Mouse (Mus musculus): ENCODE data around the gene Frmd4a. TPM values are rescaled to one million over a fixed set of nuclear protein-coding genes. Genes with fewer than 3 reads are reported as not detected.
"Not testable (repeated sequence)": the region's sequence is repeated elsewhere in the genome, so short reads cannot be mapped to it uniquely, and the experiment has no call there.

Gene Frmd4a
- total RNA-seq, 2 experiments from 2014 or later, result 18.1 to 29.3 TPM

DNA sequence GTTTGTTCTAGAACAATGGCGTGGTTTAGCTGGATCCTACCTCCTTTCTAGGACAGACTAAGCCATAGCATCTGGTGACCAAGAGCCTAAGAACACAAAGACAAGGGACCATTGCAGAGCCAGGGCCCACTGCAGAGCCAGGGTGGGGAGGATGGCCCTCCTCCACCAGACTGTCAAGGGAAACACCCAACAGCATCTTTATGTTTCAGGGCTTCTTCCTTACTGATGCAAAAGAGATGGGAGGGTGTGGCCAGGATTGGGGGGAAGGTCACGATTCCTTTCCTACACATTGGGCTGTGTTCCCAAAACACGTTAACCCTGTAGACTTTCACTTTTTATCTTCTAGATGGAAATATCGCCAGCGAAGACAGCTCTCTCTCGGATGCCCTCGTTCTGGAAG is 579.5 kb downstream of the Frmd4a start:
- ATAC-seq (replicated peaks; ENCODE audit: poor library complexity), result no peak

DNA sequence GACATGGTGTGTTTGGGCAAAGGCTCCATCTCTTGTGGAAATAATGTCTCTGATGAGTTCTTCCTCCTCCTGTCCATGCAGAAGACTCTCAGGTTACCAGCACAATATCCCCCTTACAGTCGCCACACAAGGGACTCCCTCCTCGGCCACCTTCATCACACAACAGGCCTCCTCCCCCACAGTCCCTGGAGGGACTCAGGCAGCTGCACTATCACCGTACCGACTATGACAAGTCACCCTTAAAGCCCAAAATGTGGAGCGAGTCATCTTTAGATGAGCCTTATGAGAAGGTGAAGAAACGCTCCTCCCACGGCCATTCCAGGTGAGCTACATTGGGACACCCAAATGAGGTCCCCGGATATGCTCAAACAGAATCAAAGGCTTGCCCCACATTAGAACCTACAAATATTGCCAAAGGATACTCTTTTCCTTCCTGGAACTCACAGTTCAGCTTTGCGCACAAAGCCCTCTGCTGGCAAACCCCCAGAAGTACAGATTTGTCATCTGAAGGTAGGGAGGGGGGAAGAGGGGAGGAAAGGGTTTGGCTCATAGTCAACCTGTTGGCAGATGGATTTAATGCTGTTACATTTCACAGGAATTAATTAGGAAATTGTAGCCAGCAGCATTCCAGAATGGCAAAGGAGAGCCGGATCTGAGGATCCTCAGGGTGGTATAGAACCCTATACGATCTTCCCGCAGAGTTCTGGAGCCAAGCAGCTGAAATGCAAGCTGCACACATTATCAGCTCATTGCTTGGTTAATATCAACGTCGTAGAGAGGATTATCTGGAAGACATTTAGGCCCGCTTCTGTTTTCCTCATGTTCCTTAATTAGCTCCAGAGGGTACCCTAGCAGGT is 583.7 kb downstream of the Frmd4a start:
- ATAC-seq (replicated peaks; ENCODE audit: poor library complexity), result peak; percentile 81

DNA sequence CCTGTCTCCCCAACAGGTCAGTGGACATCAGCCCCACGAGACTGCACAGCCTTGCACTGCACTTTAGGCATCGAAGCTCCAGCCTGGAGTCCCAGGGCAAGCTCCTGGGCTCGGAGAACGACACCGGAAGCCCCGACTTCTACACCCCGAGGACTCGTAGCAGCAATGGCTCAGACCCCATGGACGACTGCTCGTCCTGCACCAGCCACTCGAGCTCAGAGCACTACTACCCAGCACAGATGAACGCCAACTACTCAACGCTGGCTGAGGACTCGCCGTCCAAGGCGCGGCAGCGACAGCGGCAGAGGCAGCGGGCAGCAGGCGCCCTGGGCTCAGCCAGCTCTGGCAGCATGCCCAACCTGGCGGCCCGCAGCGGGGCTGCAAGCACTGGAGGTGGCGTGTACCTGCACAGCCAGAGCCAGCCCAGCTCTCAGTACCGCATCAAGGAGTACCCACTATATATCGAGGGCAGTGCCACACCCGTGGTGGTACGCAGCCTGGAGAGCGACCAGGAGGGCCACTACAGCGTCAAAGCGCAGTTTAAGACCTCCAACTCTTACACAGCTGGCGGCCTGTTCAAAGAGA is 585.9 kb downstream of the Frmd4a start:
- ATAC-seq (replicated peaks; ENCODE audit: poor library complexity), result no peak

DNA sequence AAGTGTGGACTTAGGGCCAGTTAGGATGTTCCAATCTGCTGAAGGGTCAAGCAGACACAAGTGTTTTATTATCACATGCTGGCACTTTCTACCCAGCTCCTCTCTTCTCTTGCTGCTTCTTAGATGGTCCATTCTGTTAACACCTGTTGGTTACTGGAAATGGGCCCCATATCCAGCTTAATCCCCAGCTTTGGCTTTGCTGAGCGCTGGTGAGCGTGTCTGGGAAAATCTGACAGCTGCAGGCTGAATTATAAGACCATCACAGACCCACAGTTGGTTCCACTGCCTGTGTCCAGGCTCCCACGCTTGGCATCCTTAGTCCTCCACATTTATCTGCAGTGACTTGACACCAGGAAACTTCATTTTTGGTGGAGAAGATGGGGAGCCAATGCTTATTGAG is 589.0 kb downstream of the Frmd4a start:
- ATAC-seq (replicated peaks; ENCODE audit: poor library complexity), result no peak

DNA sequence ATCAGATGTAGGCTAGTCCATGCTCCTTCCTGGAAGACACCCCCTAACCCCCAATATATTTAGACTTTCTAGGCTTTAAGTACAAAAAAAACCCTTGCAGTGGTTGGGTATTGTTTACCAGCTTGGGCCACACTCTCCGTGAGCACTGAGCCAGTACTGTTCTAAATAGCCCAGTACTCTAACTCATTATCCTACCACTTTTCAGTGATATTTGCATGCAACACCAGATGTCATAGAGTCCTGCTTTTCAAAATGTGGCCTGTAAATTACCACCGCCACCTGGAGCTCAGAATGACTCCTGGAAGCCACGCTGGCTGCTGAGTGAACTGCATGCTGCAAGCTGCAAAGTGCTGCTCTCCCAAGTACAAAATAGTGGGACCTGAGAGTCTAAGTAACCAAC is 590.7 kb downstream of the Frmd4a start:
- ATAC-seq (replicated peaks; ENCODE audit: poor library complexity), result no peak

DNA sequence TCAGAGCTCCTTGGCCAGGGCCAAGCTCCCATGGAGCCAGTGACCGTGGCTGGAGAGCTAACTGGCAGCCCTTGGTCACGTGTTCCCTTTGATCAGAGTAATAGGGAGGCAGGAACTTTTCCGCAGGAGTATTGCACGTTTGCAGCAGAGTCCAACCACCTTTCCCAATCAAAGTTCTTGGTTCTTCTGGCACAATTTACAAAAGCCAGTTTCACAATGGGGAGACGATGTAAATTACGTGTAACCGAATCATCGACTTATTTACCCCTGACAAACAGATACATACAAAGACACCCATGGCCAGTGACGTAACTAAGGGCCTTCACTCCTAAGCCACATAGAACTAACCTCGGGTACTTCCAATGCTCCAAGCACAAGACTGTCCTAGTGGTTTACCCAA is 591.9 kb downstream of the Frmd4a start:
- ATAC-seq (replicated peaks; ENCODE audit: poor library complexity), result no peak

DNA sequence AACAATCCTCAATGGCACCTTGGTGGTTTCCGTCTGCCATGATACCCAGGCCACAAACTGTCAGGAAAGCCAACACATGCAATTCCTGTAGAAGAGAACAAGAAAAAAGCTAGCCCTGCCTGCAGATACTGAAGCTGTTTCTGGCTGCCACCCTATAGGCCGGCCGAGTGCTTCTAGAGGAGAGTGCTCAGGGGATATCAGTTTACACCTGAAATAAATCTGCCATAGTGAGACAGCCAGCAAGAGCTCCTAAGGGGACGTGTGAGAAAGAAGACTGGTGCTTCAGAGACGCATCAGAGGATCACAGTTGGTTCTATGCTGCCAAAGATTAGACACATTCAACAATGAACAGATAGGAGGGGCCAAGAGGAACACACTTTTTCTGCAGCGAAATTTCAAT is 593.8 kb downstream of the Frmd4a start:
- ATAC-seq (replicated peaks; ENCODE audit: poor library complexity), result no peak

DNA sequence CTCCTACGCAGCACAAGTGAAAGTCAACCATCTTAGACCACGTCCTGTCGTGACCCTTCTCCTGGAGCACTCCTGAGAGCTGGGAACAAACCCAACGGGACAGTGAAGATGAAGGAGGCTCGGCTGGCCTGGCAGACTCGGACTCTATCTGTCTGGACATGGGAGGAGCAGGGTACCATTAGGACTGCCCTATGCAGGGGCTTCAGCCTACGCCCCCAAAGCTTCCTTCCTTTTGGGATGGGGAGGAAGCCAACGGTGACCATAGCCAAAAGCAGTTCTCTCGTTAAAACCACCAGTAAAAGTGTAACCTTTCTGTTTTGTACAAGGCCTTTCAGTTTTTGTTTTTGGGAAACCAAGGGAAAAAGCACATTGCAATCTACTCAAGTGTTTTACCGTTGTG is 594.2 kb downstream of the Frmd4a start:
- ATAC-seq (replicated peaks; ENCODE audit: poor library complexity), result no peak

DNA sequence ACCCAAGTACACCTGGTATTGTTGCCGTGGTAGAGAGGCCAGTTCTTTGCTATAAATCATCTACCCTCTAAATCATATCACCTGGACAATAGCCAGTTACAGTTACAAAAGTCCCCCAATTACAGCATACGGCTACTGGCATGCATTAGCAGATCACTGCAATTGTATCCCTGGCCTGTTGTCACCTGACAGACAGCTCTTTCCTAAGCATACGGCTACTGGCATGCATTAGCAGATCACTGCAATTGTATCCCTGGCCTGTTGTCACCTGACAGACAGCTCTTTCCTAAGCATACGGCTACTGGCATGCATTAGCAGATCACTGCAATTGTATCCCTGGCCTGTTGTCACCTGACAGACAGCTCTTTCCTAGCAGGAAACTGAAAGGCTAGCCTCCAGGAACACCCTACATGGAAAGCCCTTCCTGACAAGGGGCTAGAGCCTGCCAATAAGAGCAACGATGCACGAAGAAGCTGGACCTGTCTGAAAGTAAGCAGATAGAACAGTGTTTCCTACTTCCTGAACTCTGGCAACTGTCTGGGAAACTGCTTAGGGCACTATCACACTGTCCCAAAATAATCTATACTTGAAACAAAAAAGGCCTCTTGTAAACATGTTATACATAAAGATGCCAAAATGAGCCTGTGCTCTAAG is 596.9 kb downstream of the Frmd4a start:
- not testable (repeated sequence) for ATAC-seq (replicated peaks; ENCODE audit: poor library complexity)

DNA sequence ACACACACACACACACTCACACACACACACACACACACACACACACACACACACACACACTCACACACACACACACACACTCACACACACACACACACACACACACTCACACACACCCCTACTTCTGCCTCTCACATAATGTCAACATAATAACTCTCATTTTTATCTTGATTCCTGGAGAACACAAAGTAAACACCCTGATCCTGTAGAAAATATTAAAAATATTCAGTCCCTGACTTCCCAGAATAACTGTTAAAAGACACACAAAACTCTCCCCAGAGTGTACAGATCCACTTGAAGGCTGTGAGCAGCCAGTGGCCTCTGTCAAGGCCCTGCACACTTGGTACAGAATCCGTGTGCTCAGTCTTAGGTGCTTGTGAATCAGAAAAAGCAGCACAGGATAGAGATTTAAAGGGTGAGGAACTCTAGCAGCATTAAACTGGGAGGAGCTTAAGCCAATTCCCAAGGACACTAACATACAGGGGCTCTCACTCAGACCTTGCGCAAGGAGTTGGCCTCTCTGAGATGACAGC is 597.6 kb downstream of the Frmd4a start:
- ATAC-seq (replicated peaks; ENCODE audit: poor library complexity), result no peak

DNA sequence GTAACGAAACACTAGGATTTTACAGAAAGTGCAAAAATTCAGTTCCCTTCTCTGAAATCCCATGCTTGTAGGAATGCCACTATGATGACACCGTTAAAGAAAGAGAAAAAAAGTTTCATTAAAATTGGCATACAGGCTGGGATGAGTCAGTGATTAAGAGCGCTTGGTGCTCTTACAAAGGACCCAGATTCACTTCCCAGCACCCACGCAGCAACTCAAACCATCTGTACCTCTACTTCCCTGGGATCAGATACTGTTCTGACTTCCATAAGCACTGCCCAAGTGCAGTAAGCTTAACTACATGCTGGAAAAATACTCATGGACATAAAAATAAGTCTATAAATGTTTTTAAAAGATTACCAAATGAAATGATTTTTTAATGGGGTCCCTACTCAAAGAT is 599.5 kb downstream of the Frmd4a start:
- ATAC-seq (replicated peaks; ENCODE audit: poor library complexity), result no peak

DNA sequence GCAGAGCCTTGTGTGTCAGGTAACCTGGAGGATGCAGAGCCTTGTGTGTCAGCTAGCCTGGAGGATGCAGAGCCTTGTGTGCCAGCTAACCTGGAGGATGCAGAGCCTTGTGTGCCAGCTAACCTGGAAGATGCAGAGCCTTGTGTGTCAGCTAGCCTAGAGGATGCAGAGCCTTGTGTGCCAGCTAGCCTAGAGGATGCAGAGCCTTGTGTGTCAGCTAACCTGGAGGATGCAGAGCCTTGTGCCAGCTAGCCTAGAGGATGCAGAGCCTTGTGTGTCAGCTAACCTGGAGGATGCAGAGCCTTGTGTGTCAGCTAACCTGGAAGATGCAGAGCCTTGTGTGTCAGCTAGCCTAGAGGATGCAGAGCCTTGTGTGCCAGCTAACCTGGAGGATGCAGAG is 601.6 kb downstream of the Frmd4a start:
- ATAC-seq (replicated peaks; ENCODE audit: poor library complexity), result not testable (repeated sequence)

DNA sequence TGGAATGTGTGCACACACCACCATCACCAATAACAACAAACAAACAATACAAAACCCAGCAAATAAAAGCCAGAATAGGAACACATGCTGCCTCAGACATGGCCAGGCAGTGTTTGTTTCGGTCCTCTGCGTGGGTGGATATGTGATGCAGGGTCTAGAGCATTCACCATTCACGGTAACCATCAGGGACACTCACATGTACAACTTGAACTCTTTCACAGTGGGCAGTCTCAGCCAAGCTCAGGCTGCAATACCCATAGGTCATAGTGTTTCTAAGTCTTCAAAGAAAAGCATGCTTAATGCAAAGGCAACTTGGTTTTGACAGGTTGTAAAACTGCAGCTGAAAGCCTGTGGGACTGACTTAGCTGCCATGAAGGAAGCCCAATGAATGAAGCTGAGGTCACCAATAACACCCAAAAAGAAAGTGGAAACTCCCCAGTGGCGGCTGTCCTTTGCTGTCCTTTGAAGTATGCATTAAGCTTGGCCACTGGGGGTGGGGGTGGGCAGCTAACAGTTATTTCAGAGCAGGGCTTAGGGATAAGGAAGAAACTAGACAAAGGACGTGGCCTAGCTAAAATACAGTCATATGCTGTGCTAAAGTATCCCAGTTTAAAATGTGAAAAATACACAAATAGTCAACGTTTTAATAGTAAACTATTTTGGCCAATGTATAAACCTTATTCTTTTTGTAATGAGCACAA is 602.5 kb downstream of the Frmd4a start:
- ATAC-seq (replicated peaks; ENCODE audit: poor library complexity), result no peak

DNA sequence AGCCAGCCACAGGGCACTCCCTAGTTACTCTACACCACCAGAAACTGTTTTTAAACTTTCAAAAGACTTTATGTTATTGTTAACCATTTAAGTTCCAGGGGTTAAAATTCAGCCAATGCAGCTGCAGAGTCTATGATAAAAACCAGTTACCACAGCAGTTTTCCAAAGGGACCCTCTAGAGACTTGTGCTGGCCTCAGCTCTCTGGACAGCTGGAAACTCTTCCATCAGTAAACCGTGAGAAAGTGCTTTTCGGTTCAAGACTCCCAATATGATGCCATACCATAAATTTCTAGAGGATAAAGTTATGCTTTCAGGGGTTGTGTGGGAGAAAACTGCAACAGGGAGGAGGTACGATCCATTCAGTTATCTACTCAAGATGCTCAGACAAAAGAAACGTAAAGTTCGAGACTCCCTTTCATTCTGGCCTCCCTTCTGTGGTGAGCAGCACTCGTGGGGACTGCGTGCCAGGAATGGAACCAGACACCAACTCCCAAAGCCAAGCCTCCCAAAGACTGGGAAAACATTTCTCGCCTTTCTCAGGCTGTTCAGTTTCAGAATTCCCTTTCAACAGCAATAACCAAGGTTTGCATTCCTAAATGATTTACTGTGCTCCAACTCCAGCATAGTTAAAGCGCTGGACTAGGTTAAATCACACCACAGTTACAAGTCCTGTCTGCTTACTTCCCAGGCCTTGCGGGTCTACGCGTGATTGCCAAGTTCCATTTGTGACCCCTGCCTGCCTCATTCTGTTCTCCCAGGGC is 603.3 kb downstream of the Frmd4a start:
- ATAC-seq (replicated peaks; ENCODE audit: poor library complexity), result no peak

DNA sequence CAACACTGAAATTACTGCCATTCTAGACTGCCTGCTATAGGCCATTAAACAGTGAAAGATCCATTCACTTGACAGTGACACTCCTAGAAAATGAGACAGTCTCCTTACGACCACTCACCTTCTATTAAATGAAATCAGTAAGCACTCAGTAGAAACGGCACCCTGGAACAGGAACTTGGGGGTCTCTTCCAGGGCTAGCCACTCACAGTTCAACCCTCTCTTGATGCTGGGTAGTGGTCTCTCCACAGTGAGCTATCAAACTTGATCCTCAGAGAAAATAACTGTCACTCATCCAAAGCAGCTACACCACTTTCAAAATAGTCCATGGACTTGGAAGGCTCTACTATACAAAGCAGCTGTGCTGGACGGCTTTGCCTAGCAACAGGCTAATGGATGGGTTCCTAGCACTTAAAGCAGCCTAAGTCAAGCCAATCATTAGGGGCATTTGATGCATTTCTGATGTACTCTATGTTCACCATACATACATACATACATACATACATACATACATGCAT is 604.0 kb downstream of the Frmd4a start:
- no peak for ATAC-seq (replicated peaks; ENCODE audit: poor library complexity)

DNA sequence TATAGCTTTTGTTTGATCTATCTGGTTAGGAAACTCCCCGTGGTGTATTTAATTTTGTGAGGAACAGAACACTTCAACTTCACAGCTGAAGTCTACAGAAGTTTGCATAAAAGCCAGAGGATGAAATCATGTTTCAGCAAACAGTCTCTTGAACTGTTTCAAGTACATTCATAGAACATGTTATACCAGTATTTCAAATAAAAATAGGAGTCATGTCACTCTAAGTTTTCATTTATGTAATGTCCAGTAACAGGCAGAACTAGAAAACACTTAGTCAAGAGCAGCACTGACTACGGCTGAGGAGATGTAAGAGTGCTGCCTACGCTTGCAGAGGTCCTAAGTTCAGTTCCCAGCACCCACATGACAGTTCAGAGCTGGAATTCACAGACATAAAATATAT is 609.4 kb downstream of the Frmd4a start:
- ATAC-seq (replicated peaks; ENCODE audit: poor library complexity), result no peak

DNA sequence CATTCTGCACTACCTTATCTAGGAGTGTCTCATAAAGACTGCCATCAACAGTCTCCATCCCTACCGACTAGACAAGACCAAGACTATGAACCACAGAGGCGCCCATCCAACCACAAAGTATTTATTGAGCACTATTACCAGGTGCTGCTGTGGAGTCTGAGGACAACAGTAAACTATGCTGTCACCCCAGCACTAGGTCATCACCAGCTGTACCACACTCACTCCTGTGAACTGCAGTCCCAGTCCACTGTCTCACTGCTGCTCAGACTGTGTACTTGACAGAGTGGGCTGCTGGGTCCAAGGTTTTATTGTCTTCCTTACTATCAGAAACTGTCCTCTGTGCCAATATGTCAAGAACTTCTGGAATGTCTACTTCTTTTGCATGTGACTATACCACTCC is 611.4 kb downstream of the Frmd4a start:
- ATAC-seq (replicated peaks; ENCODE audit: poor library complexity), result no peak

DNA sequence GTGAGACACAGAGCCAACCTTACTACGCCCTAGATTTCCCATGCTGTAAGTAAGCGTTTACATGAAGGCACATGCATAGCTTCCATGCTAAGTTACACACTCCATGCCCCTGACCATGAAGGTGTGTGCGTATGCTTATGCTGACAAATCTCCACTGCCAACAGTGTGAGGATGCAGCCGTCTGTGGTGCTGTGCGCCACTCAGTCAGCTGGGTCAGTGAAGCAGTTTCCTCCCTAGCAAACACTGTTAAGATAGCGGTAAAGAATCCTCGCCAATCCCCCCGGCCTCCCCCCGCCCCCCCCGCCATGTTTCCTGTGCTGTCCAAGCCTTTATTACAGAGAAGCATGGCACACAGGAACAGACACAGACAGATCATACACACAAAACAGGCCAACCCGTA is 612.0 kb downstream of the Frmd4a start:
- no peak for ATAC-seq (replicated peaks; ENCODE audit: poor library complexity)

DNA sequence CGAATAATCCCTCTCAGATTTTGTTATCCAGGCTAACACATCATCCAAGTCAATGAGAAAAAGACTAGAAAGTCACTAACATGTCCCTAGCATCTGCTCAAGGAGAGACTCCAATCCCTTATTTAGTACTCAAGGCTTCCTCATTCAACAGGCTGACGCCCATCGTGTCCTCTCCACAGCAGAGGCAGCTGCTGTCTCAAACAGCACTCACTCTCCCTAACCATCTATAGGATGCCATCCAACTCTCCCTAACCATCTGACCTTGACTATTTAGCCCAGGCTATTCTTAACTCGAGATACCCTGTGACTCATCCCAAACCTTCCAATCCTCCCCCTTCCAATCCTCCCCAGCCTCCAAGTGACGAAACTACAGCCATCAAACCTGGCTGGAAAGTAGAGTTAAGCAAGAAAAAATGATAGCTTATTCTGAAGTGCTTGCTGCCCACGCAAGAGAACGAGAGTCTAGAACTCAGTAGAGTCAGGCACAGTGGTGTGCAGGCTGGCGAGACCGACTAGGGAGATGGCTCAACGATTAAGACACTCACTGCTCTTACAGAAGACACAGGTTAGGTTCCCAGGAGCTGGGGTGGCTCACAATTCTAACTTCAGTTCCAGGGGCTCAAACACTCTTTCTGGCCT is 612.8 kb downstream of the Frmd4a start:
- ATAC-seq (replicated peaks; ENCODE audit: poor library complexity), result no peak

DNA sequence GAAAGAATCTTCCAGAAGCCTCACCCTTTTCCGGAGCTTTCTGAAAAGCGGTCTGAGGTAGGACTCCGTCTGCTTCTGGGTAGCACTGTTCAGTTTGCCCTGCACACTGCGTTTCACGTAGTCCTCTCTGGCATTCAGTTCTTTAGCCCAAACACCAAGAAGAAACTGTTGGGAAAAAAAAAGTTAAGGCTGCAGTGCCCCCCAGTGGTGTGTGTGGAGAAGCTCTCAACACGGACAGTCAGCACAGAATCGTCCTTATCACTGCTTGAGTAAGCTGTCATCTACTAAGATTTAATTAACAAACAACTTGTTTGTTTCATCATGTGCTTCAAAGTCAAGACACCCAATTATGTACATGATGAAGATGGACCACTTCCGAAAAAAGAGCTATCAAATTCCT is 618.3 kb downstream of the Frmd4a start:
- ATAC-seq (replicated peaks; ENCODE audit: poor library complexity), result no peak

All from megakaryocyte progenitor cell, adult 5-6 weeks (primary cell).